ENCODE assay signal across 8 mouse cellular contexts in the genomic region with DNA sequence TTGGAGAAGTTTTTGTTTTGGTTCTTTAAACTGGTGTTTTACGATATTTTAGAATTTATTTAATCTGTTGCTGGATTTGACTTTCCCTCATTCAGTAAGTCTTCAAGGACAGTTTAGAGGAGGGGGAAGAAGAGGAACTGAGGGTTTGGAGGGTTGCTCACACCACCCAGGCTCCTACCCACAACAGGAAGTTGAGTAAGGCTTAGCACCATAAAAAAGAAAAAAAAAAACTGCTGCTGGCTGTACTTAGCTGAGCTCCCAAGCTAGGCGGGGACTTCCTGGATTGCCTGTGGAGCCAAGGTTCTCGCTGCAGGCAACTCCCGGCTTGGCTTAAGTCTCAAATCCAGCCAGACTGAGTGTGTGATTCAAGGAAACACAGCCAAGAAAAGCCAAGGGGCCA. TPM values are rescaled to one million over a fixed set of nuclear protein-coding genes. Genes with fewer than 3 reads are reported as not detected.
DNase-seq lines count a peak whose midpoint lies in the region; ATAC-seq and TF ChIP-seq lines count a peak whose summit lies in the region.

No protein-coding gene starts in this region.

- no peaks in the 10 kb centered on the region for H3K36me3 ChIP-seq in heart, postnatal 0 days (replicated peaks; ENCODE audit: control insufficient read depth, insufficient read depth, low read length)
- H3K36me3 ChIP-seq in limb, embryonic 14.5 days (ENCODE audit: control insufficient read depth, insufficient read depth, low read length): 0 out of 2 replicates have a peak, but pooled peaks cover under 1% of the 10 kb centered on the region
- peaks cover 10% of the 10 kb centered on the region; the same call in 1 of the 2 replicates for H3K36me3 ChIP-seq in neural tube, embryonic 13.5 days

- H3K27ac ChIP-seq in heart, postnatal 0 days (ENCODE audit: low read depth): peak overlapping the region; percentile 87
- H3K27ac ChIP-seq in limb, embryonic 14.5 days (replicated peaks; ENCODE audit: low read depth, low read length): peak overlapping the region; percentile 62
- peak overlapping the region; percentile 52; the same call in 1 of the 2 replicates for H3K27ac ChIP-seq in neural tube, embryonic 13.5 days (replicated peaks)

- 37% methylated on average over 4 of the region's 4 CpGs for WGBS in heart, postnatal 0 days
- WGBS in limb, embryonic 14.5 days: 18% methylated on average over 4 of the region's 4 CpGs
- 60% methylated on average over 4 of the region's 4 CpGs for WGBS in neural tube, embryonic 13.5 days

- TF ChIP-seq EP300 in heart, postnatal 0 days (IDR thresholded peaks at IDR 0.05; ENCODE audit: low read depth): peak; percentile 44; the same call in 1 of the 2 replicates

- ATAC-seq in heart, postnatal 0 days (ENCODE audit: insufficient read depth, low read depth): peak; percentile 55
- peak; percentile 50 for ATAC-seq in limb, embryonic 14.5 days (ENCODE audit: low FRiP score, low read depth)
- ATAC-seq in neural tube, embryonic 13.5 days (ENCODE audit: low read depth): no peak

- no peak for TF ChIP-seq POLR2A in brain, embryonic 14.5 days (IDR thresholded peaks at IDR 0.05; ENCODE audit: borderline replicate concordance, extremely low read depth, insufficient read depth, insufficient read length, poor library complexity, severe bottlenecking)
- TF ChIP-seq POLR2A in limb, embryonic 14.5 days (IDR thresholded peaks at IDR 0.05; ENCODE audit: borderline replicate concordance, extremely low read depth, insufficient read depth, insufficient read length): no peak

- no peak overlapping the region for H3K9ac ChIP-seq in heart, postnatal 0 days (replicated peaks; ENCODE audit: low read depth, low read length)
- peak overlapping the region; percentile 21; the same call in 1 of the 2 replicates for H3K9ac ChIP-seq in limb, embryonic 14.5 days (ENCODE audit: low read depth, low read length, severe bottlenecking)
- no peak overlapping the region for H3K9ac ChIP-seq in neural tube, embryonic 13.5 days

- H3K9me3 ChIP-seq in heart, postnatal 0 days (replicated peaks; ENCODE audit: control insufficient read depth, low read length): no peaks in the 10 kb centered on the region
- 0 out of 2 replicates have a peak, but pooled peaks cover 5% of the 10 kb centered on the region for H3K9me3 ChIP-seq in limb, embryonic 14.5 days (ENCODE audit: control insufficient read depth, low read length)
- H3K9me3 ChIP-seq in neural tube, embryonic 13.5 days: no peaks in the 10 kb centered on the region

- no peak for TF ChIP-seq CTCF in brain, embryonic 14.5 days (IDR thresholded peaks at IDR 0.05; ENCODE audit: borderline replicate concordance, extremely low read depth, insufficient read depth, insufficient read length)
- TF ChIP-seq CTCF in heart, postnatal 0 days (IDR thresholded peaks at IDR 0.05; ENCODE audit: low read depth): no peak

- H3K4me2 ChIP-seq in heart, postnatal 0 days (ENCODE audit: low read depth, low read length): peak overlapping the region; percentile 64
- peak overlapping the region; percentile 85 for H3K4me2 ChIP-seq in limb, embryonic 14.5 days (replicated peaks; ENCODE audit: low read depth, low read length, severe bottlenecking)
- 0 out of 2 replicates have a peak overlapping the region, but pooled peaks have one; percentile 60 for H3K4me2 ChIP-seq in neural tube, embryonic 13.5 days

- DNase-seq in layer of hippocampus, adult 9-11 months: peak; percentile 63
- DNase-seq in layer of hippocampus, postnatal 10 days (ENCODE audit: low spot score in 2 of 2): no peak
- DNase-seq in brain, embryonic 14.5 days (ENCODE audit: low read depth): peak; percentile 13
- DNase-seq in heart, postnatal 0 days (ENCODE audit: low spot score): peak; percentile 82
- peak; percentile 80 for DNase-seq in limb, embryonic 14.5 days (ENCODE audit: low spot score)
- no peak for DNase-seq in retina, postnatal 1 day
- DNase-seq in layer of hippocampus, adult 8-10 months (ENCODE audit: low spot score in 2 of 2): no peak

- 0 out of 2 replicates have a peak, but pooled peaks cover 5% of the 10 kb centered on the region for H3K4me1 ChIP-seq in heart, postnatal 0 days (ENCODE audit: control insufficient read depth, insufficient read depth)
- H3K4me1 ChIP-seq in limb, embryonic 14.5 days (ENCODE audit: control insufficient read depth, insufficient read depth, low read length): peaks cover 21% of the 10 kb centered on the region
- H3K4me1 ChIP-seq in neural tube, embryonic 13.5 days (replicated peaks): peaks cover 15% of the 10 kb centered on the region

- peak overlapping the region; percentile 69; the same call in 1 of the 2 replicates for H3K4me3 ChIP-seq in heart, postnatal 0 days (ENCODE audit: low read depth, low read length)
- peak overlapping the region; percentile 4; the same call in 1 of the 2 replicates for H3K4me3 ChIP-seq in limb, embryonic 14.5 days (replicated peaks; ENCODE audit: low read length)
- no peak overlapping the region for H3K4me3 ChIP-seq in neural tube, embryonic 13.5 days

- H3K27me3 ChIP-seq in heart, postnatal 0 days (ENCODE audit: control insufficient read depth, insufficient read depth, low read length): no peaks in the 10 kb centered on the region
- no peaks in the 10 kb centered on the region for H3K27me3 ChIP-seq in limb, embryonic 14.5 days (ENCODE audit: control insufficient read depth, insufficient read depth, low read length)
- peaks cover 21% of the 10 kb centered on the region for H3K27me3 ChIP-seq in neural tube, embryonic 13.5 days

RNA-seq across cellular contexts. Expression of gene Arpc1b, which starts 2.3 kb away (rescaled TPM):
- total RNA-seq in layer of hippocampus, postnatal 10 days (2021): 10 to 100 TPM; 25.5 to 39.0 TPM
- 57.3 and 67.2 TPM in 2 replicates for polyA plus RNA-seq in brain, embryonic 14.5 days (2012; rRNA removed)
- 105 and 267 TPM in 2 replicates for total RNA-seq in heart, postnatal 0 days (2014; rRNA removed; ENCODE audit: low replicate concordance)
- 179 and 181 TPM in 2 replicates for polyA plus RNA-seq in heart, postnatal 0 days (2015; fragmentation: Nextera tagmentation; extraction: Ambion mirVana)
- polyA plus RNA-seq in limb, embryonic 14.5 days (2012; rRNA removed): 324 and 340 TPM in 2 replicates
- 214 and 217 TPM in 2 replicates for polyA plus RNA-seq in limb, embryonic 14.5 days (2014; fragmentation: Nextera tagmentation; extraction: Ambion mirVana)
- polyA plus RNA-seq in neural tube, embryonic 13.5 days (2015; fragmentation: Nextera tagmentation; extraction: Ambion mirVana): 95.1 and 106 TPM in 2 replicates
- total RNA-seq in layer of hippocampus, adult 8-10 months (2022): 10 to 100 TPM; 16.9 to 66.2 (median 37.8) TPM

RNA-seq across cellular contexts. Expression of gene Pdap1, which starts 23.7 kb away (rescaled TPM):
- total RNA-seq in layer of hippocampus, postnatal 10 days (2021): 100 to 1,000 TPM; 139 to 140 TPM
- 73.6 and 112 TPM in 2 replicates for polyA plus RNA-seq in brain, embryonic 14.5 days (2012; rRNA removed)
- 8.6 and 15.9 TPM in 2 replicates for total RNA-seq in heart, postnatal 0 days (2014; rRNA removed; ENCODE audit: low replicate concordance)
- polyA plus RNA-seq in heart, postnatal 0 days (2015; fragmentation: Nextera tagmentation; extraction: Ambion mirVana): 58.0 and 58.1 TPM in 2 replicates
- polyA plus RNA-seq in limb, embryonic 14.5 days (2012; rRNA removed): 60.3 and 114 TPM in 2 replicates
- polyA plus RNA-seq in limb, embryonic 14.5 days (2014; fragmentation: Nextera tagmentation; extraction: Ambion mirVana): 91.5 and 99.3 TPM in 2 replicates
- polyA plus RNA-seq in neural tube, embryonic 13.5 days (2015; fragmentation: Nextera tagmentation; extraction: Ambion mirVana): 108 and 123 TPM in 2 replicates
- 10 to 100 TPM; 70.8 to 100.0 (median 83.5) TPM for total RNA-seq in layer of hippocampus, adult 8-10 months (2022)

RNA-seq across cellular contexts. Expression of gene Bud31, which starts 23.8 kb away (rescaled TPM):
- total RNA-seq in layer of hippocampus, postnatal 10 days (2021): 10 to 100 TPM; 80.5 to 85.9 TPM
- 121 and 148 TPM in 2 replicates for polyA plus RNA-seq in brain, embryonic 14.5 days (2012; rRNA removed)
- total RNA-seq in heart, postnatal 0 days (2014; rRNA removed; ENCODE audit: low replicate concordance): 61.2 and 91.1 TPM in 2 replicates
- 119 and 121 TPM in 2 replicates for polyA plus RNA-seq in heart, postnatal 0 days (2015; fragmentation: Nextera tagmentation; extraction: Ambion mirVana)
- 116 and 147 TPM in 2 replicates for polyA plus RNA-seq in limb, embryonic 14.5 days (2012; rRNA removed)
- polyA plus RNA-seq in limb, embryonic 14.5 days (2014; fragmentation: Nextera tagmentation; extraction: Ambion mirVana): 191 and 197 TPM in 2 replicates
- polyA plus RNA-seq in neural tube, embryonic 13.5 days (2015; fragmentation: Nextera tagmentation; extraction: Ambion mirVana): 206 and 223 TPM in 2 replicates
- total RNA-seq in layer of hippocampus, adult 8-10 months (2022): 10 to 100 TPM; 67.8 to 76.8 (median 73.0) TPM

RNA-seq across cellular contexts. Expression of gene Kpna7, which starts 32.5 kb away (rescaled TPM):
- total RNA-seq in layer of hippocampus, postnatal 10 days (2021): not detected
- not detected in 2 replicates for polyA plus RNA-seq in brain, embryonic 14.5 days (2012; rRNA removed)
- total RNA-seq in heart, postnatal 0 days (2014; rRNA removed; ENCODE audit: low replicate concordance): not detected in 2 replicates
- not detected in 2 replicates for polyA plus RNA-seq in heart, postnatal 0 days (2015; fragmentation: Nextera tagmentation; extraction: Ambion mirVana)
- polyA plus RNA-seq in limb, embryonic 14.5 days (2012; rRNA removed): not detected in 2 replicates
- not detected in 2 replicates for polyA plus RNA-seq in limb, embryonic 14.5 days (2014; fragmentation: Nextera tagmentation; extraction: Ambion mirVana)
- not detected in 2 replicates for polyA plus RNA-seq in neural tube, embryonic 13.5 days (2015; fragmentation: Nextera tagmentation; extraction: Ambion mirVana)
- not detected for total RNA-seq in layer of hippocampus, adult 8-10 months (2022)

RNA-seq across cellular contexts. Expression of gene Arpc1a, which starts 32.7 kb away (rescaled TPM):
- total RNA-seq in layer of hippocampus, postnatal 10 days (2021): 100 to 1,000 TPM; 199 to 202 TPM
- 260 and 261 TPM in 2 replicates for polyA plus RNA-seq in brain, embryonic 14.5 days (2012; rRNA removed)
- total RNA-seq in heart, postnatal 0 days (2014; rRNA removed; ENCODE audit: low replicate concordance): 64.7 and 73.5 TPM in 2 replicates
- polyA plus RNA-seq in heart, postnatal 0 days (2015; fragmentation: Nextera tagmentation; extraction: Ambion mirVana): 82.0 and 83.5 TPM in 2 replicates
- 145 and 150 TPM in 2 replicates for polyA plus RNA-seq in limb, embryonic 14.5 days (2012; rRNA removed)
- polyA plus RNA-seq in limb, embryonic 14.5 days (2014; fragmentation: Nextera tagmentation; extraction: Ambion mirVana): 142 and 147 TPM in 2 replicates
- 228 and 239 TPM in 2 replicates for polyA plus RNA-seq in neural tube, embryonic 13.5 days (2015; fragmentation: Nextera tagmentation; extraction: Ambion mirVana)
- total RNA-seq in layer of hippocampus, adult 8-10 months (2022): 100 to 1,000 TPM; 223 to 245 (median 243) TPM

Comparison
In these comparisons a context has a peak if more than half of its experiments do, and no peak if none do; other contexts are left out.
1. DNase-seq: peak in layer of hippocampus, adult 9-11 months (single experiment), brain, embryonic 14.5 days (single experiment), heart, postnatal 0 days (single experiment) and limb, embryonic 14.5 days (single experiment); none in layer of hippocampus, postnatal 10 days (0 of 2), retina, postnatal 1 day (single experiment) and layer of hippocampus, adult 8-10 months (0 of 2).
2. Peak in every context shown above with its lines, with median percentiles within 50 percentile points of each other: H3K27ac ChIP-seq and H3K4me2 ChIP-seq.